Mouse (Mus musculus) CH12.LX (cell line): ENCODE data around the gene Egln2. TPM values are rescaled to one million over a fixed set of nuclear protein-coding genes. Genes with fewer than 3 reads are reported as not detected.

Experiments
- DNase-seq: peaks from one replicate; pipeline ENCODE4 v3.0.0-alpha.2; 2013; ENCODE audit errors: extremely low read depth
- H3K27ac ChIP-seq: 2 replicates; pipeline ENCODE4 v1.5.1; 2012; ENCODE audit warnings: low read depth, mild to moderate bottlenecking, control low read depth, moderate library complexity; ENCODE audit not compliant: insufficient read depth
- H3K27me3 ChIP-seq: replicated peaks from 2 replicates; pipeline ENCODE3; 2012; ENCODE audit warnings: inconsistent platforms
- H3K36me3 ChIP-seq, 2 experiments: replicated peaks in 1 of 2; 2 replicates each; pipeline versions ENCODE3 to v1.6.1; 2012; ENCODE audit warnings: inconsistent platforms in 1 of 2, low read length in 1 of 2, mild to moderate bottlenecking in 1 of 2, mixed read lengths in 1 of 2, moderate library complexity in 1 of 2; ENCODE audit not compliant: control insufficient read depth in 1 of 2, insufficient read depth in 1 of 2
- H3K4me1 ChIP-seq, 2 experiments: 2 replicates each; pipeline ENCODE4 v1.6.1; 2012; ENCODE audit warnings: inconsistent platforms in 1 of 2, moderate library complexity in 1 of 2; ENCODE audit not compliant: insufficient read depth in 2 of 2, control insufficient read depth in 1 of 2
- H3K4me2 ChIP-seq: 2 replicates; pipeline ENCODE4 v1.6.1; 2012; ENCODE audit warnings: low read depth, mild to moderate bottlenecking, control low read depth; ENCODE audit not compliant: poor library complexity, insufficient read depth, severe bottlenecking
- H3K4me3 ChIP-seq, 3 experiments: fragments of 150-350 bp in 1 of 3; sonication (generic) in 1 of 3; replicated peaks in 1 of 3; 2 replicates each; pipeline versions ENCODE3 to v1.5.1; 2011 to 2012; ENCODE audit warnings: low read depth in 2 of 3, low read length in 2 of 3, mild to moderate bottlenecking in 2 of 3, moderate library complexity in 2 of 3, control low read depth in 1 of 3, improper control_type of control experiment in 1 of 3, inconsistent platforms in 1 of 3, mixed read lengths in 1 of 3; ENCODE audit not compliant: poor library complexity in 1 of 3
- H3K79me2 ChIP-seq: replicated peaks from 2 replicates; pipeline ENCODE4 v1.6.1; 2012; ENCODE audit warnings: mild to moderate bottlenecking, moderate library complexity; ENCODE audit not compliant: control insufficient read depth, poor library complexity, insufficient read depth, severe bottlenecking; ENCODE audit errors: extremely low read depth
- H3K9ac ChIP-seq: 2 replicates; pipeline ENCODE4 v1.6.1; 2012; ENCODE audit warnings: low read depth, mild to moderate bottlenecking, control low read depth, moderate library complexity; ENCODE audit not compliant: insufficient read depth
- H3K9me3 ChIP-seq: replicated peaks from 2 replicates; pipeline ENCODE3; 2012; ENCODE audit warnings: low read length, inconsistent platforms, mixed read lengths
- BHLHE40 ChIP-seq: IDR thresholded peaks from 2 replicates; pipeline ENCODE4 v1.6.1; 2011; ENCODE audit warnings: mild to moderate bottlenecking, low read depth, low read length, improper control_type of control experiment
- CHD2 ChIP-seq: IDR thresholded peaks from 2 replicates; pipeline ENCODE4 v1.6.1; 2011; ENCODE audit warnings: low read length, improper control_type of control experiment
- CTCF ChIP-seq, 2 experiments: IDR thresholded peaks in 1 of 2; conservative IDR thresholded peaks in 1 of 2; 2 replicates each; pipeline ENCODE4 v1.5.1; 2011 to 2012; ENCODE audit warnings: low read depth in 2 of 2, low read length in 2 of 2, improper control_type of control experiment in 1 of 2, inconsistent platforms in 1 of 2, mild to moderate bottlenecking in 1 of 2, moderate library complexity in 1 of 2
- ELF1 ChIP-seq: IDR thresholded peaks from 2 replicates; pipeline ENCODE4 v1.6.1; 2014; ENCODE audit warnings: low read depth, mild to moderate bottlenecking, inconsistent platforms, low read length, improper control_type of control experiment
- EP300 ChIP-seq: IDR thresholded peaks from 2 replicates; pipeline ENCODE4 v1.6.1; 2011; ENCODE audit warnings: low read length, improper control_type of control experiment
- ETS1 ChIP-seq: conservative IDR thresholded peaks from 2 replicates; pipeline ENCODE4 v1.6.1; 2012; ENCODE audit warnings: low read depth, mild to moderate bottlenecking, inconsistent platforms, low read length, improper control_type of control experiment, moderate library complexity
- HCFC1 ChIP-seq: IDR thresholded peaks from 2 replicates; pipeline ENCODE4 v1.6.1; 2012; ENCODE audit warnings: low read depth, mild to moderate bottlenecking, inconsistent platforms, low read length, improper control_type of control experiment
- IRF4 ChIP-seq: IDR thresholded peaks from 2 replicates; pipeline ENCODE4 v1.6.1; 2014; ENCODE audit warnings: low read depth, mild to moderate bottlenecking, inconsistent platforms, low read length, improper control_type of control experiment
- KAT2A ChIP-seq: IDR thresholded peaks from 2 replicates; pipeline ENCODE4 v1.6.1; 2012; ENCODE audit warnings: low read length, improper control_type of control experiment, inconsistent platforms; ENCODE audit not compliant: insufficient replicate concordance
- MAX ChIP-seq: IDR thresholded peaks from 2 replicates; pipeline ENCODE4 v1.6.1; 2011; ENCODE audit warnings: low read length, improper control_type of control experiment
- MAZ ChIP-seq: IDR thresholded peaks from 2 replicates; pipeline ENCODE4 v1.6.1; 2012; ENCODE audit warnings: low read depth, mild to moderate bottlenecking, inconsistent platforms, low read length, improper control_type of control experiment, moderate library complexity
- MEF2A ChIP-seq: IDR thresholded peaks from 2 replicates; pipeline ENCODE4 v1.6.1; 2014; ENCODE audit warnings: low read depth, mild to moderate bottlenecking, inconsistent platforms, low read length, improper control_type of control experiment, borderline replicate concordance
- MYC ChIP-seq: IDR thresholded peaks from 2 replicates; pipeline ENCODE4 v1.6.1; 2011; ENCODE audit warnings: low read depth, mild to moderate bottlenecking, improper control_type of control experiment, low read length
- NELFE ChIP-seq: IDR thresholded peaks from 2 replicates; pipeline ENCODE4 v1.6.1; 2011; ENCODE audit warnings: low read depth, low read length, improper control_type of control experiment
- POLR2A ChIP-seq: IDR thresholded peaks from 2 replicates; pipeline ENCODE4 v1.6.1; 2011; ENCODE audit warnings: low read depth, mild to moderate bottlenecking, improper control_type of control experiment, low read length
- RCOR1 ChIP-seq: conservative IDR thresholded peaks from 2 replicates; pipeline ENCODE4 v1.6.1; 2012; ENCODE audit warnings: low read depth, mild to moderate bottlenecking, inconsistent platforms, low read length, improper control_type of control experiment
- SMC3 ChIP-seq: IDR thresholded peaks from 2 replicates; pipeline ENCODE4 v1.6.1; 2011; ENCODE audit warnings: low read depth, low read length, improper control_type of control experiment
- TBP ChIP-seq: conservative IDR thresholded peaks from 2 replicates; pipeline ENCODE4 v1.6.1; 2011; ENCODE audit warnings: low read depth, low read length, improper control_type of control experiment
- TCF12 ChIP-seq: IDR thresholded peaks from 2 replicates; pipeline ENCODE4 v1.6.1; 2014; ENCODE audit warnings: low read depth, mild to moderate bottlenecking, inconsistent platforms, low read length, improper control_type of control experiment
- UBTF ChIP-seq: IDR thresholded peaks from 2 replicates; pipeline ENCODE4 v1.6.1; 2012; ENCODE audit warnings: low read depth, mild to moderate bottlenecking, inconsistent platforms, low read length, improper control_type of control experiment, moderate library complexity
- USF1 ChIP-seq: IDR thresholded peaks from 2 replicates; pipeline ENCODE4 v1.6.1; 2014; ENCODE audit warnings: low read depth, mild to moderate bottlenecking, inconsistent platforms, low read length, improper control_type of control experiment
- ZMIZ1 ChIP-seq: IDR thresholded peaks from 2 replicates; pipeline ENCODE4 v1.6.1; 2012; ENCODE audit warnings: low read depth, mild to moderate bottlenecking, inconsistent platforms, low read length, improper control_type of control experiment
- dilution Hi-C: fragments of 300-500 bp; cut with MboI; formaldehyde crosslinking; loops from 2 replicates; pipeline ENCODE4 v1.14.3; 2020; ENCODE audit warnings: low sequenced_read_pairs; ENCODE audit not compliant: extremely low pct_unique_long_range_greater_than_20kb, extremely low pct_ligation_motif_present
- in situ Hi-C: fragments of 300-500 bp; cut with MboI; formaldehyde crosslinking; loops from 3 replicates; pipeline ENCODE4 v1.14.3; 2019; ENCODE audit warnings: low sequenced_read_pairs, low pct_ligation_motif_present, low pct_unique_long_range_greater_than_20kb, mixed read lengths
- polyA plus RNA-seq: library from polyadenylated mRNA; unstranded; fragments of >175 nt; gene quantifications from 2 replicates; pipeline ENCODE4 v1.2.1, GENCODE M21; 2012; ENCODE audit warnings: low read depth; ENCODE audit not compliant: insufficient read length
- total RNA-seq, 2 experiments: library from RNA; depleted of rRNA; stranded (reverse); fragments of 300-350 nt in 1 of 2; fragments of >200 nt in 1 of 2; gene quantifications; 2 replicates each; pipeline ENCODE4 v1.2.3; 2012 to 2014

Egln2 gene
- total and polyA plus RNA-seq, 3 experiments, result 37.9 to 115 (median 103) TPM

- no peak for TF ChIP-seq IRF4
- TF ChIP-seq, all 38 proteins: peak for 11
Observed at GRCm38 (mm10) chr7:27167475-27168094, 983 bp upstream of the Egln2 start (continued).

DNA sequence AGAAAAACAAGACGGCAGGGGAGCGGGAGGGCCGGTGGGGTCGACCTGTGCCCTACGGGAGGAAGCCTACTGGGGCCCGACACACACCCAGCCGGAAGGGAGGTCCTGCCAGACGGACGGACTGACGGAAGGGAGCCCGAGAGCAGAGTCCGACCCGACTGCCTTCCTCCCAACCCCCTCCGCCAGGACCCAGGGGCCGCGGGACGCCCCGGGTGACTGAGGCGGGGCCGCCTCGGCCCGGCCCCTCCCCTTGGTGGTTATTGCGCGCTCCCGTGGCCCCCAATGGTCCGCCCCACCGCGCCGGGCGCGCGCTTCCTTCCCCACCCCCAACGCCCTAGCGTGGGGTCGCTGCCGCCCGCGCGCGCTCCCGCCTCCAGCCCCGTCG, 381 bp downstream of the Egln2 start:
- Histone ChIP-seq H3K4me3 (peak overlapping the region; percentile 86 to 98 (median 92)), H3K79me2 (peaks cover 42% of the 10 kb centered on the region), H3K4me2 (no peak overlapping the region), H3K36me3 (peaks cover 22 to 58% of the 10 kb centered on the region in 2 experiments), H3K27ac (peak overlapping the region; percentile 98), H3K27me3 (no peaks in the 10 kb centered on the region), H3K9me3 (no peaks in the 10 kb centered on the region), H3K4me1 (peaks cover 34 to 61% of the 10 kb centered on the region in 2 experiments), H3K9ac (peak overlapping the region; percentile 90)
- dilution Hi-C loops, result no loop called here
- TF ChIP-seq SMC3, result peak; percentile 16; the same call in 1 of the 2 replicates
- peak; percentile 78 for TF ChIP-seq TCF12
- no peak for TF ChIP-seq EP300
- TF ChIP-seq UBTF, result peak; percentile 83; the same call in 1 of the 2 replicates
- TF ChIP-seq ZMIZ1, result 0 out of 2 replicates have a peak, but pooled peaks have one; percentile 24
- no peak for TF ChIP-seq MYC
- 0 out of 2 replicates have a peak, but pooled peaks have one; percentile 21 for TF ChIP-seq RCOR1
- TF ChIP-seq ETS1, result no peak; the same call in 1 of the 2 replicates
- TF ChIP-seq HCFC1, result peak; percentile 85
- no peak for TF ChIP-seq USF1
- 0 out of 2 replicates have a peak, but pooled peaks have one; percentile 12 for TF ChIP-seq BHLHE40
- peak; percentile 68 for TF ChIP-seq CHD2
- peak; percentile 55 for TF ChIP-seq POLR2A
- peak; percentile 69 for TF ChIP-seq NELFE
- peak; percentile 75 for TF ChIP-seq ELF1
- peak; percentile 61; the same call in 1 of the 2 replicates for TF ChIP-seq TBP
- TF ChIP-seq MAX, result no peak
- TF ChIP-seq CTCF (conservative IDR thresholded peaks at IDR 0.05 in 1 of 2, IDR thresholded peaks at IDR 0.05 in 1 of 2; ENCODE audit: low read depth in 2 of 2, low read length in 2 of 2), result no peak
- peak; percentile 66 for TF ChIP-seq IRF4
- 0 out of 2 replicates have a peak, but pooled peaks have one; percentile 60 for TF ChIP-seq KAT2A
- peak; percentile 81 for TF ChIP-seq MAZ
- peak; percentile 71; the same call in 1 of the 2 replicates for TF ChIP-seq MEF2A
- in situ Hi-C loops, result no loop called here
- peak; percentile 88 for DNase-seq
